Mouse (Mus musculus) stomach, postnatal 0 days (tissue): ENCODE data around the gene Vash2. TPM values are rescaled to one million over a fixed set of nuclear protein-coding genes. Genes with fewer than 3 reads are reported as not detected.

Experiments used
- ATAC-seq: fragments of 200-750 bp; cut with Nextera tagmentation; 2 replicates; pipeline ENCODE4 v1.8.0; 2017; ENCODE audit not compliant: low FRiP score, low TSS enrichment
- DNase-seq: peaks from one replicate; pipeline ENCODE4 v3.0.0-alpha.2; 2016; ENCODE audit warnings: low spot score
- H3K27ac ChIP-seq: fragments of 300-500 bp; sonication (generic); replicated peaks from 2 replicates; pipeline ENCODE4 v1.5.1; 2014; ENCODE audit warnings: mild to moderate bottlenecking, control low read depth
- H3K27me3 ChIP-seq: fragments of 300-500 bp; sonication (generic); 2 replicates; pipeline ENCODE4 v1.6.1; 2014; ENCODE audit warnings: low read length; ENCODE audit not compliant: control insufficient read depth, insufficient read depth
- H3K36me3 ChIP-seq: fragments of 300-500 bp; sonication (generic); 2 replicates; pipeline ENCODE4 v1.6.1; 2014; ENCODE audit warnings: low read length, mixed read lengths; ENCODE audit not compliant: control insufficient read depth, insufficient read depth
- H3K4me1 ChIP-seq: fragments of 300-500 bp; sonication (generic); replicated peaks from 2 replicates; pipeline ENCODE4 v1.6.1; 2014; ENCODE audit warnings: antibody characterized with exemption; ENCODE audit not compliant: control insufficient read depth, insufficient read depth
- H3K4me2 ChIP-seq: fragments of 300-500 bp; sonication (generic); replicated peaks from 2 replicates; pipeline ENCODE4 v1.6.1; 2014; ENCODE audit warnings: low read depth, mild to moderate bottlenecking, control low read depth, moderate library complexity
- H3K4me3 ChIP-seq: fragments of 300-500 bp; sonication (generic); 2 replicates; pipeline ENCODE4 v1.5.1; 2014; ENCODE audit warnings: low read depth, low read length, control low read depth
- H3K9ac ChIP-seq: fragments of 300-500 bp; sonication (generic); 2 replicates; pipeline ENCODE4 v1.6.1; 2014; ENCODE audit warnings: mild to moderate bottlenecking, low read length, control low read depth, mixed read lengths
- H3K9me3 ChIP-seq: fragments of 300-500 bp; sonication (generic); 2 replicates; pipeline ENCODE4 v1.6.1; 2016; ENCODE audit warnings: low read length; ENCODE audit not compliant: control insufficient read depth
- CTCF ChIP-seq: IDR thresholded peaks from 2 replicates; pipeline ENCODE4 v1.5.1; 2016; ENCODE audit warnings: antibody characterized with exemption, low read depth, mild to moderate bottlenecking, moderate library complexity
- EP300 ChIP-seq: optimal IDR thresholded peaks from 2 replicates; pipeline ENCODE3; 2016; ENCODE audit warnings: antibody characterized with exemption
- WGBS: fragments of 180-500 bp; shearing (Covaris S2); extraction: QIAGEN DNeasy Blood & Tissue Kit; methylation state at CpG from one replicate; pipeline ENCODE4 v1.1.7; 2014; 5-methylcytosine and 5-hydroxymethylcytosine counted together
- polyA plus RNA-seq: library from polyadenylated mRNA; unstranded; fragments of >200 nt; fragmentation: Nextera tagmentation; extraction: Ambion mirVana; gene quantifications from 2 replicates; pipeline ENCODE4 v1.2.1, GENCODE M21; 2015

Gene Vash2
- polyA plus RNA-seq, 1 experiment from 2014 or later: 3.8 TPM

DNA sequence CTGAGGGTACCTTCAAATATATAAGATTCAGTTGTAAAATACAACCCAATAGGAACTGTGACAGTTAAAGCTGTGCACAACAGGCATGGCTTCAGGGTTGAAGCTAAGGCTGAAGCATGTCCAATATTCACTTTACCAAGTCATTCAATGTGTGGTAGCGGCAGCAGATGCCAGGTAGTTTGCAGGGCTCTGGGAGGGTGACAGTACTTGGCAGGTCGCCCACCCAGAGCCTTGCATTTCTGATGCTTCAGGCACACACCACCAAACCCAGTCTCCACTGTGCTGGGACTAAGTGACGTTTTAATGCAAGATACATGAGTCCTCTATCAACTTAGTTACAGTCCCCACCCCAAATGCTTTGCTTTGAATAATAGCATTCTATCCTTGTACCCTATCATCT, 21.6 kb upstream of the Vash2 start:
- H3K9me3 ChIP-seq: no peaks in the 10 kb centered on the region
- DNase-seq (no peak), ATAC-seq (no peak)
- no peaks in the 10 kb centered on the region for H3K4me1 ChIP-seq
- H3K9ac ChIP-seq: no peak overlapping the region
- TF ChIP-seq EP300: no peak
- no peak for TF ChIP-seq CTCF
- no peak overlapping the region for H3K27ac ChIP-seq
- H3K27me3 ChIP-seq: no peaks in the 10 kb centered on the region
- H3K4me3 ChIP-seq: no peak overlapping the region
- no peaks in the 10 kb centered on the region for H3K36me3 ChIP-seq
- WGBS: 80% methylated on average over 3 of the region's 3 CpGs
- H3K4me2 ChIP-seq: no peak overlapping the region

DNA sequence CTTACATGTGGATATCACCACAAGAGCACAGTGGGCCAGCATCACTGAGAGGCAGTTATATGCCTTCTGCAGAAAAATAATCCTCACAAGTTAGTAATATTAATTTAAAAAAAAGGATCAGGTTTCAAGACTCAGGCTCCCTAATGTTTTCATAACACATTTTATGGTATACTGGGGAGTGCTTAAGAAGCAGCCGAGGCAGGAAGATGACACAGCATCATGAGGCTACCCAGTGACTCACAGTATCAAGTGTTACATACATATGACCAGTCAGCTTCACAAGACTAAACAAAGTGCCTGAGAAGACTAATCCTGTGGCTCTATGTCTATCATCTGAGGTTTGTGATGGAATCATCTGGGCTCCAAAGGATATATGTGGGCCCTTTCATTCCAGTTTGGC, 18.9 kb upstream of the Vash2 start:
- no peak overlapping the region for H3K9ac ChIP-seq
- DNase-seq (no peak), ATAC-seq (no peak)
- H3K36me3 ChIP-seq: no peaks in the 10 kb centered on the region
- H3K9me3 ChIP-seq: no peaks in the 10 kb centered on the region
- WGBS: 72% methylated on average over 1 of the region's 1 CpGs
- no peaks in the 10 kb centered on the region for H3K27me3 ChIP-seq
- TF ChIP-seq EP300 (no peak), CTCF (no peak)
- no peaks in the 10 kb centered on the region for H3K4me1 ChIP-seq
- no peak overlapping the region for H3K4me3 ChIP-seq
- no peak overlapping the region for H3K4me2 ChIP-seq
- H3K27ac ChIP-seq: no peak overlapping the region

DNA sequence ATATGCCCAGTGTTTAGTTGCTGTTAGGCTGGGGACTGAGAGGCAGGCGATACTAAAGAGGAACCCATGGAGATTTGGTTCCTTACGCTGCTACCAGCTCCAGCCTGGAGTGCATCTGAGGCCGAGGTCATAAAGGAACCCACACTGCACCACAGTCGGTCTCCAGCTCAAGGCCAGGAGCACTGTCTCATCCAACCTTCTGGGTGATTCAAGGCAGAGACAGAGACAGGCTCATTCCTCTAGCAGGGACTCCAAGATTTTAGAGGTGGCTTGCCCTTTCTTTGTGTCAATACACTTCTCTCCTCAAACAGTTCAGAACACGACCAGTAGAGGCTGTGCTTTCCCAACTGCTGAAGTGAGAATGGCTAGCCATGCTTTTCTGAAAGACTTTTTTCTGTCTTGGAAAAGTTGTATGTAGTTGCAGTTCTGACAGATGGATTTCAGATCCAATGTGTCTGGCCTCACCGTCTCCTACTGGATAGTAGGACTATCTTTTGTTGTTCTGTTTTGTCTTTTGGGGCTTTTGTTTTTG, 17.3 kb upstream of the Vash2 start:
- WGBS: 62% methylated on average over 6 of the region's 6 CpGs
- peak; percentile 67 for TF ChIP-seq CTCF
- no peak for TF ChIP-seq EP300
- Histone ChIP-seq H3K4me3 (no peak overlapping the region), H3K9ac (no peak overlapping the region), H3K4me1 (no peaks in the 10 kb centered on the region), H3K4me2 (no peak overlapping the region), H3K36me3 (no peaks in the 10 kb centered on the region), H3K9me3 (no peaks in the 10 kb centered on the region), H3K27ac (no peak overlapping the region), H3K27me3 (no peaks in the 10 kb centered on the region)
- DNase-seq (no peak), ATAC-seq (no peak)

DNA sequence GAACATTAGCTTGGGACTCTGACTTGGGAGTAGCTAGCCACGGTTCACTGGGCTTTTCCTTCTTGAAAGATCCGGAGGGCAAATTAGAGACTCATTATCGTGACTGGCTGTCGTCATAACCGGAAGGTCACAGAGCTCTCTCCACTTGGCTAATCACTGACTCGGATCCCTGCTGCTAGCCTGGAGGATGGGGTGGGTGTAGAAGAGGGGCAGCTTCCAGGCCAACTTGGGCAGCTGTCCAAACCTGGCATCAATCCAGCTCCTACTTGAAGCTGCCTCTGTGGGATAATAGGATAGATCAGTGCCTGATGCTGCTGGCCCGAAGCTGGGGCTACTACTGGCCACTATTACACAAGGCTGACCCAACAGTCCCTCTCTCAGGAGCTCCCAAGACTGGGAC, 16.5 kb upstream of the Vash2 start:
- H3K4me2 ChIP-seq: no peak overlapping the region
- H3K9ac ChIP-seq: no peak overlapping the region
- H3K27ac ChIP-seq: no peak overlapping the region
- WGBS: 61% methylated on average over 7 of the region's 7 CpGs
- TF ChIP-seq CTCF (no peak), EP300 (no peak)
- peak; percentile 7; the same call in 1 of the 2 replicates for ATAC-seq
- DNase-seq: no peak
- H3K27me3 ChIP-seq: no peaks in the 10 kb centered on the region
- no peak overlapping the region for H3K4me3 ChIP-seq
- H3K36me3 ChIP-seq: no peaks in the 10 kb centered on the region
- H3K9me3 ChIP-seq: no peaks in the 10 kb centered on the region
- H3K4me1 ChIP-seq: no peaks in the 10 kb centered on the region

DNA sequence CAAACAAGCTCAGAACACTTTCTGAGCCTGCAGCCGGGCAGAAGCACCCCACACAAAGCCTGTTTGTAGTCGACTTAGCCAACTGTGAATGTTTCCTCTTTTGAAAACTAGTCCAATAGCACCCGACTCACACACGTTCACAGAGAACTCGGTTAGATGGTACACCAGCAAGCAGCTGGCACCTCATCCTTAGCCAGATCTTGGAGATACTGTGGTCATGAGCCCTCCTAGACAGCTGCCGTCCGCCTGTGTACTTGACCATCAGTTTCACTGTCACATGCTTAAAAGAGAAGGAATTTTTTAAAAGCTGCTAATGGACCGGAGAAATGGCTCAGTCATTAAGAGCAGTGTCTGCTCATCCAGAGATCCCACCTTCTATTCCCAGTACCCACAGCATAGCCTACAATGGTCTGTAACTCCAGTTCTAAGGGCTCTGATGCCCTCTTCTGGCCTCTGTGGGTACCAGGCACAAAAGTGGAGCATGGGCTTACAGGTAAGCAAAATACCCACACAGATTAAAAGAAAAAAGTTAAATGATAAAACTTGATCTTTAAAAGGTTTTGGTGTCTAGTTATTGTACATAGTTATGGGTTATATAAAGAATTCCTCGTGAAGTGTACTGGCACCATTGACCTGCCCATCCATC, 10.5 kb upstream of the Vash2 start:
- no peaks in the 10 kb centered on the region for H3K4me1 ChIP-seq
- WGBS: 86% methylated on average over 9 of the region's 9 CpGs
- H3K27ac ChIP-seq: no peak overlapping the region
- no peaks in the 10 kb centered on the region for H3K9me3 ChIP-seq
- no peak overlapping the region for H3K9ac ChIP-seq
- no peak for ATAC-seq
- no peak overlapping the region for H3K4me2 ChIP-seq
- H3K27me3 ChIP-seq: no peaks in the 10 kb centered on the region
- no peak overlapping the region for H3K4me3 ChIP-seq
- no peaks in the 10 kb centered on the region for H3K36me3 ChIP-seq
- DNase-seq: no peak
- no peak for TF ChIP-seq EP300
- peak; percentile 56 for TF ChIP-seq CTCF

DNA sequence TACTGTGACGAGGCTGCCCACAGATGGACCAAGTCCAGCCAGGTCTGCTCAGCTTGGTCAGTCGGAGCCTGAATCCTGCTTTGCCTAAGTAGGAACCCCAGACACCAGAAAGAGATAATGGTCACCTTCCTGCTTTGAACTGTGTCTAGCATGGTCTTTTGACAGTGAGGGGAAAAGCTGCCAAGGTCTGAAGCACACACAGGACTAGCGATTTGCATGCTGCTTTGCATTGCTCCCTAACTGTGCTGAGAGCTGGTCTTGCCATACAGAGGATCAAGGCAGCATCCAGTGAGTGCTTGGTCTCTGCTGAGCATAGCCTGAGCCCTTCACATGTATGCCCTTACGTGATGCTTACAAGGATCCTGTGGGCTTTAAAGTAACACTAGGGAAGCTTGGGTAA, 2.3 kb upstream of the Vash2 start:
- no peaks in the 10 kb centered on the region for H3K9me3 ChIP-seq
- H3K9ac ChIP-seq: no peak overlapping the region
- no peak for TF ChIP-seq EP300
- no peak for TF ChIP-seq CTCF
- no peaks in the 10 kb centered on the region for H3K27me3 ChIP-seq
- H3K27ac ChIP-seq: no peak overlapping the region
- ATAC-seq: no peak
- H3K4me1 ChIP-seq: peaks cover 2% of the 10 kb centered on the region; the same call in 1 of the 2 replicates
- H3K4me3 ChIP-seq: no peak overlapping the region
- H3K36me3 ChIP-seq: no peaks in the 10 kb centered on the region
- DNase-seq: no peak
- H3K4me2 ChIP-seq: no peak overlapping the region
- 79% methylated on average over 4 of the region's 4 CpGs for WGBS
